Mouse (Mus musculus): ENCODE results near the gene Eng. TPM values are rescaled to one million over a fixed set of nuclear protein-coding genes. Genes with fewer than 3 reads are reported as not detected.

The Eng gene
- total RNA-seq, 4 experiments from 2014 or later, result 18.2 to 24.8 (median 18.7) TPM

DNA sequence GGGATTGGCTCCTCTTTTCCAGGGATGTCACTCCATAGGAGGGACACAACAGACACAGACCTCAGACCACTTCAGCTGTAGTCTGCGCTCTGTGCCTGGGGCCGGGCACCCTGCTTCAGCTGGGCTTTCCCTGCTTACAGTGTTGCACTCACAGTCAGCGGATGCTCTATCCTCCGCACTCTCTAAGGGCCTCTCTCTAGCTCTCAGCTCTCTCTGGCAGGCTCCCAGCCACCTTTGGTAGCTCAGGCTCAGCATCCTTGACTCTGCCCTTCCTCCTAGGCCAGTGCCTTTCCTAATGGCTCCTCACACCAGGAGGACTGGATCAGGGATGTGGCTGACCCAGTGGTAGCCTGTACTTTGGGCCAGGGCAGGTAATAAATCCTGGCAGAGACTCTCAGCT is 85.5 kb downstream of the Eng start:
- no peak for DNase-seq (ENCODE audit: low spot score in 2 of 2)

Small RNA genes within 50 kb of the gene (microRNA-seq; reads per million reads assigned to microRNA genes)
- 0 reads per million in 2 experiments for gene Gm47291
- gene Mir1954, result 0 reads per million in 2 experiments
- 0 to 0.25 reads per million in 2 experiments for gene Mir2861
- 0 to 0.32 reads per million in 2 experiments for gene Mir3960
- gene Mir8093, result 0 to 0.64 reads per million in 2 experiments

Other genes with a start within 250 kb of the Eng start
- gene Naif1, start 196.1 kb upstream of the Eng start, total RNA-seq (2022), result 1 to 10 TPM; 3.2 to 4.7 (median 4.2) TPM
- 10 to 100 TPM; 55.0 to 60.7 (median 55.9) TPM for gene Slc25a25, start 195.2 kb upstream of the Eng start, total RNA-seq (2022)
- gene Fam102a, start 111.3 kb upstream of the Eng start, total RNA-seq (2022), result 10 to 100 TPM; 69.9 to 81.1 (median 75.7) TPM
- gene Dpm2, start 75.7 kb upstream of the Eng start, total RNA-seq (2022), result 10 to 100 TPM; 73.1 to 87.1 (median 74.8) TPM
- 1 to 10 TPM; 4.0 to 5.2 (median 4.5) TPM for gene Pip5kl1, start 71.8 kb upstream of the Eng start, total RNA-seq (2022)
- under 1 TPM; 0.23 to 0.74 (median 0.40) TPM for gene 9430097D07Rik, start 70.9 kb upstream of the Eng start, total RNA-seq (2022)
- 10 to 100 TPM; 36.1 to 48.6 (median 40.3) TPM for gene St6galnac4, start 59.5 kb upstream of the Eng start, total RNA-seq (2022)
- gene St6galnac6, start 46.9 kb upstream of the Eng start, total RNA-seq (2022), result 100 to 1,000 TPM; 110 to 144 (median 116) TPM
- 100 to 1,000 TPM; 116 to 131 (median 119) TPM for gene Ak1, start 24.8 kb upstream of the Eng start, total RNA-seq (2022)
- gene Fpgs, start 57.5 kb downstream of the Eng start, total RNA-seq (2022), result 10 to 100 TPM in 3 of 4 experiments, 1 to 10 TPM in 1; 7.6 to 17.7 (median 11.4) TPM
- 100 to 1,000 TPM; 102 to 129 (median 111) TPM for gene Cdk9, start 66.5 kb downstream of the Eng start, total RNA-seq (2022)
- gene Sh2d3c, start 74.5 kb downstream of the Eng start, total RNA-seq (2022), result 10 to 100 TPM; 18.5 to 23.8 (median 21.0) TPM
- gene 6330409D20Rik, start 94.4 kb downstream of the Eng start, total RNA-seq (2022), result 1 to 10 TPM in 3 of 4 experiments, under 1 TPM in 1; 0.92 to 2.1 (median 1.5) TPM
- gene Tor2a, start 110.6 kb downstream of the Eng start, total RNA-seq (2022), result 10 to 100 TPM; 28.6 to 33.5 (median 31.1) TPM
- gene Ttc16, start 129.0 kb downstream of the Eng start, total RNA-seq (2022), result 1 to 10 TPM in 2 of 4 experiments, under 1 TPM in 2; 0.52 to 1.6 (median 1.1) TPM
- 1 to 10 TPM; 4.5 to 7.0 (median 5.8) TPM for gene Ptrh1, start 129.2 kb downstream of the Eng start, total RNA-seq (2022)
- gene Cfap157, start 137.8 kb downstream of the Eng start, total RNA-seq (2022), result 1 to 10 TPM in 3 of 4 experiments, under 1 TPM in 1; 0.66 to 1.9 (median 1.2) TPM
- 100 to 1,000 TPM; 583 to 634 (median 610) TPM for gene Stxbp1, start 200.7 kb downstream of the Eng start, total RNA-seq (2022)
- 10 to 100 TPM; 21.8 to 39.3 (median 32.1) TPM for gene Fam129b, start 229.5 kb downstream of the Eng start, total RNA-seq (2022)

Data from layer of hippocampus, adult 8-10 months (tissue).